Mouse (Mus musculus) forebrain, embryonic 12.5 days (tissue): Measurements from ENCODE around the gene Smc5. TPM values are rescaled to one million over a fixed set of nuclear protein-coding genes. Genes with fewer than 3 reads are reported as not detected.
A peak's percentile ranks its signal among the peaks of the same experiment; 100 is the strongest.

Experiments used
- ATAC-seq: fragments of 200-750 bp; cut with Nextera tagmentation; 2 replicates; pipeline ENCODE4 v1.8.0; 2017; ENCODE audit warnings: moderate TSS enrichment; ENCODE audit not compliant: low FRiP score
- H3K27ac ChIP-seq: fragments of 300-500 bp; sonication (generic); 2 replicates; pipeline ENCODE4 v1.5.1; 2016; ENCODE audit warnings: mild to moderate bottlenecking
- H3K27me3 ChIP-seq: fragments of 300-500 bp; sonication (generic); 2 replicates; pipeline ENCODE4 v1.6.1; 2016; ENCODE audit warnings: mild to moderate bottlenecking
- H3K36me3 ChIP-seq: fragments of 300-500 bp; sonication (generic); replicated peaks from 2 replicates; pipeline ENCODE4 v1.6.1; 2016; ENCODE audit warnings: mild to moderate bottlenecking
- H3K4me1 ChIP-seq: fragments of 300-500 bp; sonication (generic); 2 replicates; pipeline ENCODE4 v1.6.1; 2016
- H3K4me2 ChIP-seq: fragments of 300-500 bp; sonication (generic); 2 replicates; pipeline ENCODE4 v1.6.1; 2016; ENCODE audit warnings: mild to moderate bottlenecking, moderate library complexity
- H3K4me3 ChIP-seq: fragments of 300-500 bp; sonication (generic); replicated peaks from 2 replicates; pipeline ENCODE4 v1.5.1; 2016; ENCODE audit warnings: mild to moderate bottlenecking
- H3K9ac ChIP-seq: fragments of 300-500 bp; sonication (generic); 2 replicates; pipeline ENCODE4 v1.6.1; 2016; ENCODE audit warnings: mild to moderate bottlenecking
- H3K9me3 ChIP-seq: fragments of 300-500 bp; sonication (generic); 2 replicates; pipeline ENCODE4 v1.6.1; 2016
- WGBS: fragments of 180-500 bp; shearing (Covaris S2); methylation state at CpG from one replicate; pipeline ENCODE4 v1.1.7; 2016; 5-methylcytosine and 5-hydroxymethylcytosine counted together
- polyA plus RNA-seq: library from polyadenylated mRNA; unstranded; fragments of >200 nt; fragmentation: Nextera tagmentation; extraction: Ambion mirVana; gene quantifications from 2 replicates; pipeline ENCODE4 v1.2.1, GENCODE M21; 2016

Gene Smc5
- polyA plus RNA-seq, 1 experiment from 2014 or later, result 58.6 TPM

GRCm38 (mm10) chr19:23274054-23274724 lies 492 bp upstream of the Smc5 start:
- Histone ChIP-seq H3K27ac (peak overlapping the region; percentile 78), H3K9me3 (no peaks in the 10 kb centered on the region), H3K4me3 (peak overlapping the region; percentile 86), H3K27me3 (no peaks in the 10 kb centered on the region), H3K4me2 (peak overlapping the region; percentile 61), H3K9ac (peak overlapping the region; percentile 91), H3K4me1 (peaks cover 14% of the 10 kb centered on the region), H3K36me3 (no peaks in the 10 kb centered on the region)
- ATAC-seq, result peak; percentile 33
- WGBS, result 80% methylated on average over 3 of the region's 4 CpGs

GRCm38 (mm10) chr19:23256771-23257170 lies 16.9 kb downstream of the Smc5 start:
- 90% methylated on average over 9 of the region's 9 CpGs for WGBS
- no peak for ATAC-seq
- H3K9me3 ChIP-seq, result no peaks in the 10 kb centered on the region

GRCm38 (mm10) chr19:23246473-23246872 lies 27.2 kb downstream of the Smc5 start:
- 95% methylated on average over 2 of the region's 2 CpGs for WGBS
- Histone ChIP-seq H3K27me3 (no peaks in the 10 kb centered on the region), H3K27ac (no peak overlapping the region), H3K36me3 (peaks cover 33% of the 10 kb centered on the region), H3K9ac (no peak overlapping the region), H3K4me3 (no peak overlapping the region), H3K9me3 (no peaks in the 10 kb centered on the region), H3K4me1 (no peaks in the 10 kb centered on the region), H3K4me2 (no peak overlapping the region)
- ATAC-seq, result no peak

More at GRCm38 (mm10) chr19:23256771-23257170, 16.9 kb downstream of the Smc5 start:
- no peak overlapping the region for H3K9ac ChIP-seq
- H3K4me3 ChIP-seq, result no peak overlapping the region
- H3K36me3 ChIP-seq, result peaks cover 49% of the 10 kb centered on the region
- H3K4me2 ChIP-seq, result no peak overlapping the region
- H3K27ac ChIP-seq, result no peak overlapping the region
- H3K4me1 ChIP-seq, result no peaks in the 10 kb centered on the region
- no peaks in the 10 kb centered on the region for H3K27me3 ChIP-seq

- ATAC-seq, result no peak
- H3K9ac ChIP-seq, result no peak overlapping the region
- H3K4me2 ChIP-seq, result no peak overlapping the region
- no peak overlapping the region for H3K27ac ChIP-seq
- no peaks in the 10 kb centered on the region for H3K9me3 ChIP-seq
- no peaks in the 10 kb centered on the region for H3K4me1 ChIP-seq
- no peak overlapping the region for H3K4me3 ChIP-seq
- WGBS, result 64% methylated on average over 4 of the region's 4 CpGs
- no peaks in the 10 kb centered on the region for H3K27me3 ChIP-seq
- peaks cover 42% of the 10 kb centered on the region for H3K36me3 ChIP-seq
These were observed 48.6 kb downstream of the Smc5 start for GRCm38 (mm10) chr19:23225065-23225464.

GRCm38 (mm10) chr19:23214326-23214725 lies 59.4 kb downstream of the Smc5 start:
- 69% methylated on average over 8 of the region's 8 CpGs for WGBS
- ATAC-seq, result no peak
- Histone ChIP-seq H3K9me3 (no peaks in the 10 kb centered on the region), H3K9ac (no peak overlapping the region), H3K4me1 (no peaks in the 10 kb centered on the region), H3K27me3 (no peaks in the 10 kb centered on the region), H3K27ac (no peak overlapping the region), H3K4me3 (no peak overlapping the region), H3K4me2 (no peak overlapping the region), H3K36me3 (peaks cover 33% of the 10 kb centered on the region)

GRCm38 (mm10) chr19:23211325-23211724 lies 62.4 kb downstream of the Smc5 start:
- Histone ChIP-seq H3K27me3 (no peaks in the 10 kb centered on the region), H3K4me2 (no peak overlapping the region), H3K4me3 (no peak overlapping the region), H3K9me3 (no peaks in the 10 kb centered on the region), H3K9ac (no peak overlapping the region), H3K27ac (no peak overlapping the region), H3K36me3 (peaks cover 34% of the 10 kb centered on the region), H3K4me1 (no peaks in the 10 kb centered on the region)
- ATAC-seq, result no peak
- WGBS, result 89% methylated on average over 6 of the region's 6 CpGs

- Histone ChIP-seq H3K27ac (no peak overlapping the region), H3K4me3 (no peak overlapping the region), H3K9ac (no peak overlapping the region), H3K27me3 (no peaks in the 10 kb centered on the region), H3K4me2 (no peak overlapping the region), H3K9me3 (0 out of 2 replicates have a peak, but pooled peaks cover 10% of the 10 kb centered on the region), H3K4me1 (no peaks in the 10 kb centered on the region), H3K36me3 (peaks cover 39% of the 10 kb centered on the region)
- no peak for ATAC-seq
- 94% methylated on average over 3 of the region's 3 CpGs for WGBS
These were observed 70.1 kb downstream of the Smc5 start for GRCm38 (mm10) chr19:23203505-23204053.

- Histone ChIP-seq H3K4me3 (no peak overlapping the region), H3K36me3 (peaks cover 32% of the 10 kb centered on the region), H3K27me3 (no peaks in the 10 kb centered on the region), H3K9me3 (0 out of 2 replicates have a peak, but pooled peaks cover 10% of the 10 kb centered on the region), H3K4me1 (no peaks in the 10 kb centered on the region), H3K27ac (no peak overlapping the region), H3K4me2 (no peak overlapping the region), H3K9ac (no peak overlapping the region)
- WGBS, result 97% methylated on average over 5 of the region's 5 CpGs
- no peak for ATAC-seq
These were observed 71.6 kb downstream of the Smc5 start for GRCm38 (mm10) chr19:23202106-23202505.

- Histone ChIP-seq H3K9me3 (no peaks in the 10 kb centered on the region), H3K4me2 (no peak overlapping the region), H3K27me3 (no peaks in the 10 kb centered on the region), H3K4me1 (no peaks in the 10 kb centered on the region), H3K9ac (no peak overlapping the region), H3K4me3 (no peak overlapping the region), H3K27ac (no peak overlapping the region), H3K36me3 (no peaks in the 10 kb centered on the region)
- 85% methylated on average over 3 of the region's 3 CpGs for WGBS
- no peak for ATAC-seq
These were observed 80.6 kb downstream of the Smc5 start for GRCm38 (mm10) chr19:23193076-23193475.

GRCm38 (mm10) chr19:23191486-23191885 lies 82.2 kb downstream of the Smc5 start:
- Histone ChIP-seq H3K4me2 (no peak overlapping the region), H3K4me1 (no peaks in the 10 kb centered on the region), H3K4me3 (no peak overlapping the region), H3K9me3 (no peaks in the 10 kb centered on the region), H3K27me3 (no peaks in the 10 kb centered on the region), H3K27ac (no peak overlapping the region), H3K36me3 (no peaks in the 10 kb centered on the region), H3K9ac (no peak overlapping the region)
- no peak for ATAC-seq
- 91% methylated on average over 6 of the region's 6 CpGs for WGBS

- Histone ChIP-seq H3K4me1 (no peaks in the 10 kb centered on the region), H3K9ac (no peak overlapping the region), H3K27ac (no peak overlapping the region), H3K4me2 (no peak overlapping the region), H3K27me3 (no peaks in the 10 kb centered on the region), H3K9me3 (no peaks in the 10 kb centered on the region), H3K36me3 (no peaks in the 10 kb centered on the region), H3K4me3 (no peak overlapping the region)
- 100% methylated on average over 1 of the region's 1 CpGs for WGBS
- ATAC-seq, result no peak
These were observed 84.0 kb downstream of the Smc5 start for GRCm38 (mm10) chr19:23189744-23190143.

- H3K27ac ChIP-seq, result no peak overlapping the region
- H3K9me3 ChIP-seq, result no peaks in the 10 kb centered on the region
- no peak overlapping the region for H3K9ac ChIP-seq
- no peaks in the 10 kb centered on the region for H3K27me3 ChIP-seq
- no peaks in the 10 kb centered on the region for H3K36me3 ChIP-seq
- no peak overlapping the region for H3K4me2 ChIP-seq
- no peak overlapping the region for H3K4me3 ChIP-seq
- WGBS, result 91% methylated on average over 7 of the region's 7 CpGs
- no peaks in the 10 kb centered on the region for H3K4me1 ChIP-seq
- ATAC-seq, result no peak
These were observed 84.7 kb downstream of the Smc5 start for GRCm38 (mm10) chr19:23188986-23189385.

GRCm38 (mm10) chr19:23187732-23188131 lies 86.0 kb downstream of the Smc5 start:
- H3K27me3 ChIP-seq, result no peaks in the 10 kb centered on the region
- 84% methylated on average over 6 of the region's 6 CpGs for WGBS
- H3K4me3 ChIP-seq, result no peak overlapping the region
- H3K4me1 ChIP-seq, result no peaks in the 10 kb centered on the region
- H3K36me3 ChIP-seq, result no peaks in the 10 kb centered on the region
- H3K27ac ChIP-seq, result no peak overlapping the region
- no peak for ATAC-seq
- no peak overlapping the region for H3K4me2 ChIP-seq
- H3K9ac ChIP-seq, result no peak overlapping the region
- H3K9me3 ChIP-seq, result no peaks in the 10 kb centered on the region
